Mouse (Mus musculus) testis, postnatal 14 days (tissue): ENCODE data around the gene Zfp286.
A peak's percentile ranks its signal among the peaks of the same experiment; 100 is the strongest.

Source experiments
- DNase-seq: peaks from one replicate; pipeline ENCODE4 v3.0.0; 2021; ENCODE audit warnings: low spot score

The Zfp286 gene

DNA sequence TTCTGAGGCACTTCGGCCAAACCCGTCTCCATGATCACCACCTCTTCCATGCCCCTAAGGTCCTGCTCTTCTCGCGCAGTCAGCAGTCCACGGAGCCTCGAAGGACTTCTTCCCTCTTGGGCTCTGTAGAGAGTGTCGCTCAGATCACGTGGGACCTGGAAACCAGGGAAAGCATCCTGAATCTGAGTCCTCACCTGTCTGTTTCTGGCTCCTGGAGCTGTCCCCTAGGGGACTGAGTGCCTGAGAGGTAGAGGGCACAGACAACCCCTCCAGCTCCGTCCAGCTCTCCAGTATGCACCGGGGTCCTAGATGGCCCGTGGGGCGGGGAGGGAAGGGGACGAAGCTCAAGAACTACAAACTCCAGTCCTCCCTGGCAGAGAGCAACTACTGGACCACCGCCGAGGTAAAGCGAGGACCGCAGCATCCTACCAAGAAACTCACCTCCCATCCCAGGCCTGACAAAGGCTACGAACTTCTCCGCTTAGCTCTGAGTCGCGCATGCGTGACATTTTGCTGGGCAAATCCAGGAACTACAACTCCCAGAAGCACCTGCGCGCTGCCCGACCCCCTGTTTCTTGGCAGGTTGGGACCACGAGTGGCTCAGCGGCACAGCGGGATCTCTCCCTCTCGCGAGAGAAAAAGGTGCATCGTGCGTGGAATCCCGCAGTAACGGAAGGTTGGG lies at the start of gene Zfp286:
TSS of gene Zfp286 (minus strand) at position 528 of the 682 bp plus-strand sequence.
- peak; percentile 91 for DNase-seq

DNA sequence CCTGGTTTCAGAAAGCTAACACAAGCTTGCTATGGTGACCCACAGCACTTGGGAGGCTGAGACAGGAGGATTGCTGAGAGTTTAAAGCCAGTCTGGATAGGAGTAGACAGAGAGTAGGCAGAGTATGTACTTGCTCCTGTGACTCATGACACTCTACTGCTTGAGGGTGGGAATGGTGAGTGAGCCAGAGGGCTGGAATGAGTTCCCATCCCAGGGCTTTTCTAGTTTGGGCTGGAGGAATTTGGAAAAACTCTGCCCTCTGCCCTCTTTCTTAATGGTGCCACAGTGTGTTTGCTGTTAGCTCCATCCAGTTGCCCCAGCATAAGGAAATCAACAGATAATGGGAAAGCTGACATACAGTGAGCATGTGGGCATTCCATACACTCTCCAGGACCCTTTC lies 42.6 kb upstream of the Zfp286 start:
- no peak for DNase-seq

DNA sequence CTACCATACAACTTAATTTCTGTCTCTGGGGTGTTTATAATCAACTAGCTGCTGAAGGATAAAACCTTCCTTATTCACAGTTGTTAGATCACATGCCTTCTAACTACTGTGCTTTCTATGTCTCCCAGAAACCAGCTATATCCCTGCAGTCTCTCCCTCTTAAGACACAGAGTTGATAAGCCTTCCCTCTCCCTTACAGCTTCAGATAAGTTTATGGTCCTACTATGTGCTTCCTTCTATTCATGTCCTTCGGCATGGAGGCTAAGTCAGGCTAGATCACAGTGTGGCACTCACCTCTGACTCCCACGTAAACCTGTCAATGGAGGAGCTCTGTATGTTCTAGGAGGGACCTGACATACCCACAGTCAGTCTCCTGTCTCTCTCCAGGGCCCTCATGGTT lies 41.1 kb upstream of the Zfp286 start:
- DNase-seq = no peak

DNA sequence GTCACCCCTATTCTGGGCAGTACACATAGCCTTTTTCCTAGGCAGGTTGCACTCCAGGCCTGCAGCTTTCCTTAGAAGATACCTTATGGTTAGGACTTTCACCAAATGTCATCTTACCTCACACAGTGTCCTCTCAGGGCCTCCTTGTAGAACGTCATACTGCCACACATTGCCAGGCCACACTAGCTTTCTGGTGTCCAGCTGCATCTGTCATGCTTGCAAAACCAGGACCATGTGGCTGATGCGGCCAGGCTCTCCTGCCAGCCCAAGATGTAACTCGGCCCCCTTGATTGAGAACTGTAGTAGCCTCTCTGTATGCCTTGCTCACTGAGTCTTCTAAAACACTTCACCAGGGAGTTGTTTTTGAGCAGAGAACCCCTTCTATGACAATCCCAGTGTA lies 38.6 kb upstream of the Zfp286 start:
- no peak for DNase-seq

DNA sequence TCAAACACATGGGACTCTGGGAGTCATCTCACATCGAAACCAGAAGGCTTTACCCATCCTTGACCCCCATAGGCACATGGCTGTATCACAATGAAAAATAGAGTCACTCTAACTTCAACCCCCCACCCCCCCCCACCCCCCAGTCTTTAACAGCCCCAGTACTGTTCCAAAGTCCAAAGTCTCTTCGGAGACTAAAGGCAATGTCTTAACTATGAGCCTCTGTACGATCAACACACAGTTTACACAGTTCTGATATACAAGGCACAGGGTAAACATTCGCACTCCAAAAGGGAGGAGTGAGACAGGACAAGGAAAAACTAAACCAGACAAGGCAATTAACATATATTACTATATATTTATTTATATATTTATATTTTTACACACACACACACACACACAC lies 37.9 kb upstream of the Zfp286 start:
- DNase-seq = no peak

DNA sequence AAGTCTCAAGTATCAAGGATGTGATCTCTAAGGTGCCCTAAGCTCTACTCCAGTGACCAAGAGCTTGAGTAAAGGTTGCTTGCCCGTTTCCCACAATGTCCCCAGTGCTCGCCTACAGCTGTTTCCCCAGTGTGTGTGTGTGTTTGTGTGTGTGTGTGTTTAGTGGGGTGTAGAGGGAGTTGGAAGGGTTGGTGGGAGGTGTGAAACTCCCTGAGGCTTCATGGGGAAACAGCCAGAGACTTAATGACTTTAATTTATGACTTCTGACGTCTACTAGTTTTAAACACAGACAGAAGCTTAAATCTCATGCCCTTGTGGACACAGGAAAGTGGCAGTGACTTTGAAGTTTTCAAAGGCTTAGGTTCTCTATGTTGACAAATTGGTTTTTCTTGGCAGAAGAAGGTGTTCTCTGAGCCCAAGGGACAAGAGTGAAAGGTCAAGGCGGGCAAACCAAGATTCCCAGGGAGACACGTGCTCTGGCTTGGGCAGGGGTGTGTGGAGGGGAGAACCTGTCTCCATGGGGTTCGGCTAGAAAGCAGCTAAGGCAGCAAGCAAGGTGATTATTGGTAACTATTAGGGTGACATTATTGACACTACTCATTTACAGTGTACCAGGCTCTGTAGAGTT lies 37.0 kb upstream of the Zfp286 start:
- no peak for DNase-seq

DNA sequence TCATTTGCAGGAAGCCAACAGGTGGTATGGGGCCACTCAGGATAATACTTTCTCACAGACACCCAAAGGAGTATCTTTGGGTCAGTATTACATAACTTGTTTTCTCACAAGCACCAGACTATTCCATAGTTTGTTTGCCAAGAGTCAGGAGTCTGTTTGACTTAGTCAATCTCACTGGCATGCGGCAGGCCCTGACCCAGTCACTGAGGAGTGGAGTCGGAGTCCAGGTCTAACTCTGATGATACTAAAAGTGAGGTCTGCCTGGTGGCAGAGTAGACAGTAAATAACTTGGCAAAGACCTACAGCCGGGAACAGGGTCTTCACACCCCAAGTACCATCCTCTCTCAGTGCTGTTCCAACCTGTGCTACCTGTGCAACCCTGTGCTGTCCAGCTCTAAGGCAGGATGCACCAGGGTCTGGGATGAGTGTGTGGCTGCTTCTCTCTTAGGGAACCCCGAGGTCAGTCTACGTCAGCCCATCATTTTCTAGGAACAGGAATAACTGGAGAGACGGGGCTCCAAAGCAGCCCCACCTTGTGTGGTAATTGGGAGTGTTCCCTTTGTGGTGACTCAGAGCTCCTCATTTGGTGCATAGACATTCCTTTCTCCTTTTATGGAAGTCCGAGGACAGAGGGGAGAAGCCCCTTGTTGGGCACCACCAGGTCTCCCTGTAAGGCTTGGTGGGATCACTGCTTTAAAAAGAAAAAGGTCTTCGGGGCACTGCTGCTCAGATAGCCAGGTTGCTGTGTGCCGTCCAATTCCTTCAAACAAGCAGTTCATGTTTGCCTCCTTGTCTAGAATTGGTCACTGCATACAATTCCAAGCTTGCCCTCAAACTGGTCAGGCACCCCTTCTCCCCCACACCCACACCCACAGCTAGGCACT lies 36.2 kb upstream of the Zfp286 start:
- no peak for DNase-seq

DNA sequence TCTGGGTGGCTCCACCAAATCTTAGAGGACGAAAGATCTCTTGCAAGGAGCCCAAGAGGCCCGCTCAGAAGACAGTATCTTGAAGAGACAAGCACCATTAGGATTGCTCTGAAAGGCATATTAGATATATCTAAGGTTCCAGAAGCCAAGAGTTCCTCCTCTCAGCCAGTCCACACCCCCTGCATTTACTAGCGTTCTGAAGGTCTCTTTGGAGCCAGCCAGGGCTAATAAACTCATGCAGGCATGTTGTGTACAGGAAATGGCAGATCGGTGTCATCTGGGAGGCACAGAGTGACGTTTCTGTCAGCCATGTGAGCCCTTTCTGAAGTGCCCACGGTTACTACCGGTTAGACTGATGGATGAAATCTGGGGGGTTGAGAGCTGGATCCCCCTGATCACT lies 34.9 kb upstream of the Zfp286 start:
- DNase-seq = no peak

DNA sequence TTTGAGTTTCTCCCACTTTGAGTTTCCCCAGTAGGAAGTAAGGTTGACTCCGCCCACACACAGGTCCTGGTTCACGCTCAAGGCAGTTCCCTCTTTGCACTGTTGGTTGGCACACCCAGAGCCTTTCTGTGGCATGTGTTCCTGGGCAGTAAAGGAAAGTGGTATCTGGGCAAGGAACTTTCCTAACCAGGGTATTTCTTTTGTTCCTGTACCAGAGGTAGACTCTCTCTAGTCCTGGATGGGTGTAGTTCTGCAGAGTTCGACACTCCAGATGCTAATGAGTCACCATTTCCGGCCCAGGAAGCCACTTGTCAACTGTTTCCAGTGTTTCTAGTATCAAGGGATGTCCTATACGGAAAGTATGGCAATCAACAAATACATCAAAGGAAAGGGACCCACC lies 32.6 kb upstream of the Zfp286 start:
- no peak for DNase-seq

DNA sequence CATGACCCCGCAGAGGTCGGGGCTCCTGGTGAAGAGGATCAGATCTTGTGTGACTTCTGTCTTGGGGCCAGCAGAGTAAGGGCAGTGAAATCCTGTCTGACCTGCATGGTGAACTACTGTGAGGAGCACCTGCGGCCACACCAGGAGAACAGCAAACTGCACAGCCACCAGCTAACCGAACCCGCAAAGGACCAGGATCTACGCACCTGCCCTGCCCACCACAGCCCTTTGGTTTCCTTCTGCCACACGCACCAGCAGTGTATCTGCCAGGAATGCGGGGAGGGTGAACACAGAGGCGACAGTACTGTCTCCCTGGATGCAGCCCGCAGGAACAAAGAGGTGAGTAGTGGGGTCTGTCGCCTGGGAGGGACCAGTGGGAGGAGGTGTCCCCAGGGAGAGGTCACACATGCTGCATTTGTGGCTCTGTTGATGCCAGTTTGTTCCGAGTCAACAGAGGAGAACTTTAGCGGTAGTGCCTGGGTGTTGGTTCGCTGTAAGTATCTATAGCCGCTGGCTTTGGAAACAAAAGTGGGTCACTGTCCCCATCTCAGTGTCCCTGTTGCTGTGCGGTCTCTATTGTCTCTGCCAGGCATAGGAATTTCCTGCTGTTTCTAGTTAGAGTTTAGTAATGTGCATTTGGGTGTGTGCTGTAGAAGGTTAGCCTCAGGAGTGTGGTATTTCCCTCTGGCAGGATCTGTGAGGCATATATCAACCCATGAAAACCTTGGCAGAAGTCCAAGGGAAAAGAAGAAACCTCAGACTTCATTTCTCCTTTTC lies 31.6 kb upstream of the Zfp286 start:
- DNase-seq = no peak

DNA sequence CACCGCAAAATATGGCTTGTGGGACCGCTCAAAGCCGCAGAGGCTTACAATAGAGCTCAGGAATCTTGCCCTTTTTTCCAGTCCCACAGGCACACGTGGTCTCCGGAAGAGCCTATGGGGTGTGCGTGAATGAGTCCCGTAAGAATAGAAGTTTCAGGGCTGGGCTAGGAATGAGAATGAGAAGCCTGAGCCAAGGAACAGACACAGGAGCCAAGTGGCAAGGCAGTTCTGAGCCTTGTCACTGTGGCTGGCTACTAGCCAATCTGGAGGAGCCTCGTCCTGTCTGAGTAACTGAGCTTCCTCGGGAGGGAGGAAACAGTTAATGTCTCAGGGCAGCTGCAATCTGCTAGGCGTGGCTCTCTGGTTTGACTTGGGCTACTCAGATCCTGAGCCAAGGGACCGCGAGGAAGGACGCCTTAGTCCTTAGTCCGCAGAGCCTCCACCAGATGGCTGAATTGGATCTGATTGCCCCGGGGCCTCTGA lies 30.8 kb upstream of the Zfp286 start, which contains the start of gene Trim16:
TSS of gene Trim16 (plus strand) at position 173 of the 483 bp plus-strand sequence.
- DNase-seq = peak; percentile 53

DNA sequence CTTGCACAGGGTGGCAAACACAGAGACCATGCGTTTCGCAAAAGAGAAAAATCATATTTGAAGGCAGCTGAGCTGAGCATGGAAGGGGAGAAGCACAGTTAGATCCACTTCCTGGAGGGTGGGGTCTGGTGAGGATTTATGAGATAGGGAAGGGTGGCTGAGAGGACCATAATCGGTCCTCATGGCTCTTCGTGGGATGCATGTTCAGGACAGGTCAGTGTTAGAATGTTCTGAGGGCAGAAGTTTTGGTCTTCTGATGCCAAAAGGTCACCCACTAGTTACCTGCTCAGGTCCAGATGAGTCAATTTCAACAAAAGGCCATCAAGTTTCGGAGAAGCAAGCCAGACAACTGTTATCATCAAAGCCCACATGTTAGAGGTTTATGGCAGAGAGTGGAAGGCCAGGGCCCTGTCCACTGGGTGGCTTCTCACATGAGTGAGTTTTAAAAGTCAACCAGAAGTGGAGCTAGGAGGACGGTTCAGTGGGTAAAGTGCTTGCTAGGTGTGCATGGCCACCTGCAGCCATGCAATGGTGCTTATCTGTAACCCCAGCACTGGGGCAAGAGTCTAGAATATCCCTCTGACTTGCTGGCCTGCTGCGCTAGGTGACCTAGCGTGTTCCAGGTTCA lies 29.9 kb upstream of the Zfp286 start:
- no peak for DNase-seq

DNA sequence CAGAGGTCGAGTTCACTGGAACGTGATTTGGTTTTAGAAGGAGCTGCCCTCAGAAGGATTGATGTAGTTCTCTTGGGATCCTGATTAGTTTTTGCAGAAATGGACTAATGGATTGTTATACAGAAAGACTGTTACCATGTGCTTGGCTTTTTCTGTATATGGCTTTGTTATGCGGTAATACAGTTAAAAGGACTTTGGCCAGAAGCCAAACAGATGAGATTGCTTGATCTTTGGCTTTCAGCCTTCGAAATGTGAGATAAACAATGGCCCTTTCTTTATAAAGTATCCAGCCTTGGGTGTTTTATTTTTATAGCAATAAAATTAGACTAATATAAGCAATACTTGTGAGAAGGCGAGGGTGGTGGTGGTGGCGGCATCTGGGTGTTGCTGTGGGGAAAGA lies 27.3 kb upstream of the Zfp286 start:
- DNase-seq = no peak

DNA sequence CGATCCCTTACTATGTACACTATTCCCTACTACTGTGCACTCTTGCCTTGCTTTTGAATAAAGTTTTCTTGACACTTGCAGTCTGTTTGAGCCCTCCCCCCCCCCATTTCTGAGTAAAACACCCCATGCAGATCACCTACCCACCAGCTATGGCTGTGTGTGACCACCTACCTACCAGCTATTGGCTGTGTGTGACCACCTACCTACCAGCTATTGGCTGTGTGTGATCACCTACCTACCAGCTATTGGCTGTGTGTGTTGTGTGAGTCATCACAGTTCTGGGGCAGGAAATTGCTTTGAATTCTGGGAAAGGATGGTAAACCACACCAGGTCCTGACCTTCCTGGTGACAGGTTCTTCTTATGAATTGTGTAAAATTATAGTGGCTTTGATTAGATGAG lies 26.2 kb upstream of the Zfp286 start:
- DNase-seq = no peak

DNA sequence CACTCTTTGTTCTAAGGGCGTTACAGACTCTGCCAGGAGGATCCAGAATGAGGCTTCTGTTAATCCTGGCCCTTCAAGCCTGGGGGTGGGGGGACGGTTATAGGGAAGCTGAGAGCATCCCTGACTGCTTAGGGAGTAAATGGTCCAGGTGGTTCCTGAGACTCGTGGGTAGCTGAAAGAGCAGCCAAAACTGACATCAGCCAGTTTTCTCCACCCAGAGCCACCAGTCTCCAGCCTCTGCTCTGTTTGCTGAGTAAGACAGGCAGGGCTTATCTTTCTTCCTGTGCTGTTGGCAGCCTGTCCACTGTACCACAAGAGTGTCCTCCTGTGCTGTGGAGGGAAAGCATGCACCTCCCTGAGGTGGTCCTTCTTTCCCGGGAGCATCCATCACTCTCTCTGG lies 25.4 kb upstream of the Zfp286 start:
- no peak for DNase-seq

DNA sequence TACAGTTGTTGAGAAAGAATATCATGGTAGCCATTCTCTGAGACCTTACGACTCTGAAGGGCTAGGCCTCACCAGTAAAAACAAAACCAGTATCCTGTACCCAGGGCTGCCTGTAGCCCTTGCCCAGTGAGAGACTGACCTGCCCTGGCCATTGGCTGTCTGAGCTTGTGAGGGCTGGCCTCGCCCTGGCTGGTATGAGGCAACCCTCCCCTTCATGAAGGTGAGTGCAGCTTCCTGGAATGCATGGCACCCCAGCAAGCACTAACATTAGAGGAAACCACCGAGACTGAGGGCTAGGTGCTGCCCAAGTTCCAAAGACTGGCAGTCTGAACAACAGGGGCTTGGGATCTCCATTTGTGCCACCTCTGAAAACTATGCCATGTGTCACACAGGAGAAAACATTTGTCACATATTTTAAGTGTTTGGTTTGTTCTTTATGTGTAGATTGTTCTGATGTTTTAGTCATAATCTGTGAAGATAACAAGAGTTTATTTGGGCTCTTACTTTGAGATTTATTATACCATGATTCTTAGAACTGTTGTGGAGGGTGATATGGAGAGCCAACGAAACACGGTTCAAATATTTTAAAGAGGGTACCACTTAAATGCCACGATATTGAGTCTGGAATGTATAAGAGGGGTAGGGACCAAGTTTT lies 24.8 kb upstream of the Zfp286 start:
- no peak for DNase-seq

DNA sequence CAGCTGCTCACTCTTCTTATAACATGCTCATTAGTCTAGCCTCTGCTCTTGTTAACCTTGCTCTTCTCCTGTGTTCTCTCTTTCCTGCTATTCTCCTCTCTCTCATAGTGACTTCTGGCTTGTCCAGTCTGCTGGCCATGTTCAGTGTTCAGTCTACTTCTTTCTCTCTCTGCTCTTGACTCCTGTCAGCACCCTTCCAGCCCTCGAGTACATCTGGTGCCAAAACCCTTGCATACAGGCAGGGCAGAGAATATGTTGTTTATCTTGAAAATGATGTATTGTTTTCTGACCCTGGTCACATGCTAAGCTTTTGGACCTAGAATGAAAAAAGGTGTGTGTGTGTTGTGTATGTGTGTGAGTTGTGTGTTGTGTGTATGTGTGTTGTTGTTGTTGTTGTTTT lies 24.2 kb upstream of the Zfp286 start:
- no peak for DNase-seq

DNA sequence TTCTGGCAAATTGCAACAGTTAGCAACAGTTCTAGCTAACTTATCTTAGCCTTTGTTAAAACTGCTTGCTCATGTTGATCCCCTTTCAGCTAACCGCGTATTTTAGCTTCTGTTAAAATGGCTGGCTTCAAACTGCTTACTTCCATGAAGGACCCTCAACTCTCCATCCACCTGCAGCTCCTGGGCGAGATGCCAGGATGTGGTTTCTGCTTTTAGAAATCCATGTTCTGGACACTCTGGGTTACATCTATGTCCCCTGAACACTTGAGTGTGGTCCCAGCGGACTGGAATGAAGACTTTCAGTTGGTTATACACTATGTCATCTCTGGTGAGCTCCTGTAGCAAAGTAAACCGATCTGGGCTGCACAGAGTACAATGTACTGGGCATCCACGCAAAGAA lies 23.0 kb upstream of the Zfp286 start:
- DNase-seq = no peak

DNA sequence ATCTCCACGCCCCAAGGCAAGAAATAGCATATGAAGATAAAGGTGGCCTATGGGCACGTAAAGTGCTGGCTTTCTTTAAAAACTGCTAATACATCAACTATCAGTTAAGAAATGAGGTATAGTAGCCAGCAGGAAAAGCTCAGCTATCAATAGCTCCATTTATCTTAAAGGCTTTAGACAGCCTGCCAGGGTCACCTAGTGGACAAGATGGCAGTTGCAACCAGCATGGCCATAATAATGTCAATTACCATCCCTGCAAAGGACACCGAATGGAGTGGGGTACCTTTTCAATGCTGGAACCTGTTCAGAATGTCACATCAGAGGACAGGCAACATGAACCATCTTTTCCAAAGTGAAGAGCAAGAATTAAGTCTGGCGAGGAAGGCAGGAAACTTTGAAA lies 19.9 kb upstream of the Zfp286 start:
- DNase-seq = no peak

DNA sequence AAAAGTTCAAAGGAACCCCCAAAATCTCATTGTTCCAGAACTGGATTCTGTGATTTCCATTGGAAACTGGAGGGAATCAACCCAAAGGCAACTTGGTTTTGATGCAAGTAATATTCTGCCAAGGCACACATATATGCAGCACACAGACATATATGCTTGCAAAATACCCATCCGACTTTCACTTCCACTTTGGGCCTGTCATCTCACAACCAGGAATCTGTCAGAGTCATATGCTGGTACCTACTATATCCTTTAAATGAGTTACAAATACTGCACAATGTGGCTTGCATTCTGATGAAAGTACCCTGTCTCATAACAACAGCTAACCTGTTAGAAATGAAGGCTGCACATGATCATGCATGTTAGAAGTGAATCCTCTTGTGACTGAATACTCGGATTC lies 18.7 kb upstream of the Zfp286 start:
- no peak for DNase-seq

DNA sequence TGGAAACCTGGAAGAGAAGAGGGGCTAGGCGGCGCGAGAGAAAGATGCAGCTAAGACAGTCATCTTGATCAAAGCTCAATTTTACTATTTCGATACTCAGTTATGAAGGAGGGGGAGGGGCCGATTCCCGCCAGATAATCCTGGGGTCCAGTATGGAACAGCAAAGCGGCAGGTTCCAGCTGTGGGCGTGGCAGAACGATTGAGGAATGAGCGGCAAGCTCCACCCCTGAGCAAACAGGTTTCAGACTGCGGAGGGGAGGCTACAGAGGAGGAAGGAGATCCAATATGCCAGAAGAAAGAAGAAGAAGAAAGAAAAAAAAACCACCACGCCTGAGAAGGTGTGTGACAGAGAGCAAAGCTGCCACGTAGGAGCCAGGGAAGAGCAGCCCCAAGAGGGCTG lies 14.9 kb upstream of the Zfp286 start:
- DNase-seq = no peak
